Mouse (Mus musculus) heart, embryonic 14.5 days (tissue): ENCODE results near the gene Slc12a7. TPM values are rescaled to one million over a fixed set of nuclear protein-coding genes. Genes with fewer than 3 reads are reported as not detected.

Source experiments
- ATAC-seq: fragments of 200-750 bp; cut with Nextera tagmentation; 2 replicates; pipeline ENCODE4 v1.8.0; 2017; ENCODE audit warnings: low read depth, moderate TSS enrichment; ENCODE audit not compliant: insufficient number of reproducible peaks, insufficient read depth, low FRiP score
- H3K27ac ChIP-seq, 2 experiments: fragments of 200-500 bp in 1 of 2; fragments of 300-500 bp in 1 of 2; sonication (generic) in 1 of 2; replicated peaks in 1 of 2; 2 replicates each; pipeline ENCODE4 v1.5.1; 2012 to 2014; ENCODE audit warnings: low read depth in 2 of 2, low read length in 2 of 2, control low read depth in 1 of 2, mild to moderate bottlenecking in 1 of 2, mixed read lengths in 1 of 2; ENCODE audit not compliant: control insufficient read depth in 1 of 2, insufficient read depth in 1 of 2
- H3K27me3 ChIP-seq: fragments of 300-500 bp; sonication (generic); 2 replicates; pipeline ENCODE4 v1.6.1; 2014; ENCODE audit warnings: mild to moderate bottlenecking, low read length, control low read depth; ENCODE audit not compliant: control insufficient read depth, insufficient read depth
- H3K36me3 ChIP-seq: fragments of 300-500 bp; sonication (generic); 2 replicates; pipeline ENCODE4 v1.6.1; 2014; ENCODE audit warnings: mild to moderate bottlenecking, control low read depth, low read length, mixed read lengths; ENCODE audit not compliant: control insufficient read depth, insufficient read depth
- H3K4me1 ChIP-seq, 2 experiments: fragments of 200-500 bp in 1 of 2; fragments of 300-500 bp in 1 of 2; sonication (generic) in 1 of 2; 2 replicates each; pipeline ENCODE4 v1.6.1; 2012 to 2014; ENCODE audit warnings: low read length in 2 of 2, control low read depth in 1 of 2, mixed read lengths in 1 of 2; ENCODE audit not compliant: control insufficient read depth in 2 of 2, insufficient read depth in 2 of 2
- H3K4me2 ChIP-seq: fragments of 300-500 bp; sonication (generic); 2 replicates; pipeline ENCODE4 v1.6.1; 2014; ENCODE audit warnings: mild to moderate bottlenecking, low read length
- H3K4me3 ChIP-seq, 2 experiments: fragments of 200-500 bp in 1 of 2; fragments of 300-500 bp in 1 of 2; sonication (generic) in 1 of 2; 2 replicates each; pipeline ENCODE4 v1.5.1; 2012 to 2014; ENCODE audit warnings: low read length in 2 of 2, mild to moderate bottlenecking in 2 of 2, control low read depth in 1 of 2, low read depth in 1 of 2, moderate library complexity in 1 of 2; ENCODE audit not compliant: control insufficient read depth in 1 of 2, insufficient read depth in 1 of 2
- H3K9ac ChIP-seq: fragments of 300-500 bp; sonication (generic); 2 replicates; pipeline ENCODE4 v1.6.1; 2014; ENCODE audit warnings: mild to moderate bottlenecking, low read length
- H3K9me3 ChIP-seq: fragments of 300-500 bp; sonication (generic); 2 replicates; pipeline ENCODE4 v1.6.1; 2016; ENCODE audit warnings: low read length, control low read depth; ENCODE audit not compliant: control insufficient read depth
- WGBS: fragments of 180-500 bp; shearing (Covaris S2); extraction: QIAGEN DNeasy Blood & Tissue Kit; methylation state at CpG from one replicate; pipeline ENCODE4 v1.1.7; 2014; 5-methylcytosine and 5-hydroxymethylcytosine counted together
- polyA plus RNA-seq: library from polyadenylated mRNA; unstranded; fragments of >200 nt; fragmentation: Nextera tagmentation; extraction: Ambion mirVana; gene quantifications from 2 replicates; pipeline ENCODE4 v1.2.1, GENCODE M21; 2014

The Slc12a7 gene
- polyA plus RNA-seq, 1 experiment from 2014 or later = 39.4 TPM

GRCm38 (mm10) chr13:73771131-73771530 is 38.2 kb downstream of the Slc12a7 start:
- H3K36me3 ChIP-seq = peaks cover 12% of the 10 kb centered on the region; the same call in 1 of the 2 replicates
- no peak overlapping the region for H3K9ac ChIP-seq
- 70% methylated on average over 3 of the region's 3 CpGs for WGBS
- no peaks in the 10 kb centered on the region for H3K9me3 ChIP-seq
- no peak overlapping the region for H3K27ac ChIP-seq
- H3K4me1 ChIP-seq = peaks cover 43 to 68% of the 10 kb centered on the region in 2 experiments
- no peak for ATAC-seq
- no peaks in the 10 kb centered on the region for H3K27me3 ChIP-seq
- no peak overlapping the region for H3K4me2 ChIP-seq
- H3K4me3 ChIP-seq = no peak overlapping the region

- H3K27me3 ChIP-seq = no peaks in the 10 kb centered on the region
- H3K36me3 ChIP-seq = peaks cover 12% of the 10 kb centered on the region; the same call in 1 of the 2 replicates
- no peak overlapping the region for H3K4me3 ChIP-seq
- H3K4me2 ChIP-seq = no peak overlapping the region
- H3K9ac ChIP-seq = peak overlapping the region; percentile 12; the same call in 1 of the 2 replicates
- peak overlapping the region in 1 of 2 experiments; percentile 57; a peak in 1 of 4 replicates for H3K27ac ChIP-seq
- 36% methylated on average over 2 of the region's 2 CpGs for WGBS
- H3K9me3 ChIP-seq = no peaks in the 10 kb centered on the region
- ATAC-seq = no peak
- H3K4me1 ChIP-seq = peaks cover 31 to 59% of the 10 kb centered on the region in 2 experiments
Measured at GRCm38 (mm10) chr13:73772655-73773054, 39.8 kb downstream of the Slc12a7 start.

- Histone ChIP-seq H3K9ac (peak overlapping the region; percentile 10; the same call in 1 of the 2 replicates), H3K36me3 (peaks cover 8% of the 10 kb centered on the region; the same call in 1 of the 2 replicates), H3K4me1 (peaks cover 27 to 54% of the 10 kb centered on the region in 2 experiments), H3K4me2 (no peak overlapping the region), H3K27ac (peak overlapping the region in 1 of 2 experiments; percentile 57; a peak in 2 of 4 replicates), H3K27me3 (no peaks in the 10 kb centered on the region), H3K9me3 (no peaks in the 10 kb centered on the region), H3K4me3 (no peak overlapping the region)
- 49% methylated on average over 4 of the region's 4 CpGs for WGBS
- peak; percentile 33; the same call in 1 of the 2 replicates for ATAC-seq
Measured at GRCm38 (mm10) chr13:73773519-73774205, 40.8 kb downstream of the Slc12a7 start.

- ATAC-seq = no peak
- no peak overlapping the region for H3K9ac ChIP-seq
Measured at GRCm38 (mm10) chr13:73775786-73776185, 42.9 kb downstream of the Slc12a7 start.

GRCm38 (mm10) chr13:73777578-73777977 is 44.7 kb downstream of the Slc12a7 start:
- no peak overlapping the region for H3K4me3 ChIP-seq
- no peak overlapping the region for H3K4me2 ChIP-seq
- 82% methylated on average over 3 of the region's 3 CpGs for WGBS
- peaks cover 12% of the 10 kb centered on the region; the same call in 1 of the 2 replicates for H3K36me3 ChIP-seq
- no peaks in the 10 kb centered on the region for H3K27me3 ChIP-seq
- H3K9ac ChIP-seq = no peak overlapping the region
- no peaks in the 10 kb centered on the region for H3K9me3 ChIP-seq
- H3K27ac ChIP-seq = no peak overlapping the region
- H3K4me1 ChIP-seq = peaks cover 19 to 50% of the 10 kb centered on the region in 2 experiments
- ATAC-seq = no peak

More at GRCm38 (mm10) chr13:73775786-73776185, 42.9 kb downstream of the Slc12a7 start:
- Histone ChIP-seq H3K27ac (no peak overlapping the region), H3K36me3 (peaks cover 12% of the 10 kb centered on the region; the same call in 1 of the 2 replicates), H3K4me2 (no peak overlapping the region), H3K4me3 (no peak overlapping the region), H3K4me1 (peaks cover 24 to 46% of the 10 kb centered on the region in 2 experiments), H3K27me3 (no peaks in the 10 kb centered on the region), H3K9me3 (no peaks in the 10 kb centered on the region)
- WGBS = 58% methylated on average over 4 of the region's 4 CpGs

GRCm38 (mm10) chr13:73782486-73782885 is 49.6 kb downstream of the Slc12a7 start:
- Histone ChIP-seq H3K27ac (no peak overlapping the region), H3K4me1 (peaks cover 5 to 18% of the 10 kb centered on the region in 2 experiments; a peak in 3 of 4 replicates), H3K4me3 (no peak overlapping the region), H3K9me3 (no peaks in the 10 kb centered on the region), H3K27me3 (no peaks in the 10 kb centered on the region), H3K4me2 (no peak overlapping the region), H3K9ac (no peak overlapping the region), H3K36me3 (peaks cover 51% of the 10 kb centered on the region)
- WGBS = 75% methylated on average over 5 of the region's 5 CpGs
- ATAC-seq = no peak

GRCm38 (mm10) chr13:73792176-73792575 is 59.3 kb downstream of the Slc12a7 start:
- Histone ChIP-seq H3K36me3 (peaks cover 99% of the 10 kb centered on the region), H3K4me3 (no peak overlapping the region), H3K9me3 (no peaks in the 10 kb centered on the region), H3K27me3 (no peaks in the 10 kb centered on the region), H3K27ac (no peak overlapping the region), H3K9ac (no peak overlapping the region), H3K4me1 (no peaks in the 10 kb centered on the region), H3K4me2 (no peak overlapping the region)
- no peak for ATAC-seq
- WGBS = 99% methylated on average over 4 of the region's 4 CpGs
